Mouse (Mus musculus) cerebellum, postnatal 36 days (tissue): ENCODE measurements at regions not wholly inside any gene's neighbourhood (a gene's known extent, or its start where the extent isn't known, plus 50 kb on each side); places are given as distances from the start of the nearest gene placed in this dataset.

Experiments
- DNase-seq, 2 experiments: peaks; one replicate each; pipeline ENCODE4 v3.0.0; 2021 to 2022; ENCODE audit warnings: mixed read lengths in 2 of 2

DNA sequence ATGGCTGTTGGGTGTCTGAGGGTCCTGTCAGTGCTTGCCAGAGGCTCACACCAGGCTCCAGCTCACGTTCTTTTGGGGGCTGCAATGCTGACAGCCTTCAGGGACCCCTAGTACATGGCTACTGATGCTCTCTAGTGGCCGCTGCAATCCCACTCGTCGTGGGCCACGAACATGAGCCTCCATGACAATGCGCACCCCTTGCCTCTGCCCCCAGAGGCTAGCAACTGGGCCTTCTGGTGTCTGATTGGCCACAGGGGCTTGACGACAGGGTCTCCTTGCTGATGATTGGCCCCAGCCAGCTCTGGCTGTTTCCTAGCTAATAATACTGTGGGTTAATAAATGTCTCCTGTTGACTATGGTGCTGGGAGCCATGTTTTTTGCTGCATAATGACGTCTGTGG is 61.1 kb downstream of the Rtl1 start:
- DNase-seq: no peak

DNA sequence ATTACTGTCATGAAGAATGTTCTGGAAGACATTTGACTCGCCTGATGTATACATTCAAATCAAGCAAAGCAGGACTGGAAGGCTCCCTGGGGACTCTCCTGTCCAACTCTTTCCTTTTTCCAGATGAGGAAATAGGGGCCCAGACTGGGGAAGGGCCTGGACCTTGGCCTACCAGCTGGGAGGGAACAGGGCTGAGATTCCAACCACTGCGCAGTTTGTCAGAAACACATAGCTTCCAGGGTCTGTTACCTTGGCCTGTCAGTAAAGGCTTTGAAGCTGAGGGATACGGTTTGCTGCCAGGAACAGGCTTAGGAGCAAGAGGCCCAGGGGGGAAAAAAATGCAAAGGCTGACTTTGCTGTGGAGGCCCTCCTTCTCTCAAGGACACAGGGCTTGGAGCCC is 61.5 kb downstream of the Rtl1 start:
- no peak for DNase-seq

DNA sequence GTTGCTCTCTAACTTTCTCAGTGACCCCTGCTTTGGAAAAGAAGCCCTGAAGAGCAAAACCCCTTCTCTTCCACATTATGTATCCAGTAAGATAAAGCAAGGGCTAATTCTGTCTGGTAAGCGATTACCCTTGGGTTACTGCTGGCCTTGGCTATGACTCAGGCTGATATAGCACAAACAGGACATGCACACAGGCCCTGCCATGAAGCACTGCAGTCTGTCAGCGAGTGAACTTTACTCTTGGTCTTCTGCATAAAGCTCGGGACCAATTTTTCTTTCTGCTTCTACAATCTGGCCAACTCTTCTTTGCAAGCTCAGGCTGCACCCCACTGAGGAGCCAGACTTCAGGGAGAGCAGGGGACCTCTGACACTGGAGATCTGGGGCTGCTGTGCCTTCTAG is 63.6 kb downstream of the Rtl1 start:
- DNase-seq: no peak

DNA sequence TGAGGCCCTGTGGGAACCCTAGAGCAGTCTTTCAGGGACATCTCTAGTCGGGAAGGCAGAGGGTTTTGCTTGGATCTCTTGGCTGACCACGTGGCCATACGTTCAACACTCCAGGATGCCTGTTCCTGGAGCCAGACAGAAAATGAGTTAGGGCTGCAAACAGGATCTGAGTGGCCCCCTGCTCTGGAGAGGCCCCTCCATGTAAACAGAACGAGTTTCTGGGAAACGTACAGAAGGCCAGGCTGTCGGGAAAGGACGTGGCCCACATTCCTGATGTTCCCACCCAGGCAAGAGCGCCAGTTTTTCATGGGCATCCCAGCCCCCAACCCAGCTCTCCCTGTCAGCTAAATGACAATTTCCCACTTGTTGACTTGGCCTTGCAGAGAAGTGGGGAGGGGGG is 67.7 kb downstream of the Rtl1 start:
- no peak for DNase-seq

DNA sequence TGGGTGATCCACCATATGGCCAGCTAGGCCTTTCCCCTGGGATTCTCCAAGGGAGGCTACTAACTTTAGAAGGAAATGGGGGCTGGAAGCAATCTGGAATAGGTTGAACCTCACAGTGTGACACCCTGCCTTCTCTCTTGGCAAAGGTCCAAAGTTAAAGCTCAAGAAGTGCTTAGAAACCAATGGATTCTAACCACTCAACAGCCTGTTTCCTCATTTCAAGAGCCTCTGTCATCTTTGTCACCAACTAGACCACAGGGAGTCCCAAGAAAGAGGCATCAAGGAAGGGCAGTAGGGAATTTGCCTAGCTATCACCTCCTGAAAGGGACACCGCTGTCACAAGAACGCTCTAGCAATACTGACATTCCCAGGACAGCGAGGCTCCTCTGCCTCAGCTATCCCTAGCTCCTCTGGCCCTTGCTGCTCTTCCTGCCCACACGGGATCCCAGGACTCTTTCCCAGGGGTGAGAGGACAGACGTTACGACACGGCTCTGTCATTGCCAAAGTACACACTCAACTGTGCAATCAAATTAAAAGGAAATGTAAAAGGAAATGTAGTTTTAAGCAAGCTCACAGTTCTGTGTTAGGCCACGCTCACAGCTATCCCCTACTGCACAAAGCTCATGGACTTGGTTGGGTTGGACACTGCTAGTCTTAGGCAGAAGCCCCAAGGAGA is 68.6 kb downstream of the Rtl1 start:
- no peak for DNase-seq

DNA sequence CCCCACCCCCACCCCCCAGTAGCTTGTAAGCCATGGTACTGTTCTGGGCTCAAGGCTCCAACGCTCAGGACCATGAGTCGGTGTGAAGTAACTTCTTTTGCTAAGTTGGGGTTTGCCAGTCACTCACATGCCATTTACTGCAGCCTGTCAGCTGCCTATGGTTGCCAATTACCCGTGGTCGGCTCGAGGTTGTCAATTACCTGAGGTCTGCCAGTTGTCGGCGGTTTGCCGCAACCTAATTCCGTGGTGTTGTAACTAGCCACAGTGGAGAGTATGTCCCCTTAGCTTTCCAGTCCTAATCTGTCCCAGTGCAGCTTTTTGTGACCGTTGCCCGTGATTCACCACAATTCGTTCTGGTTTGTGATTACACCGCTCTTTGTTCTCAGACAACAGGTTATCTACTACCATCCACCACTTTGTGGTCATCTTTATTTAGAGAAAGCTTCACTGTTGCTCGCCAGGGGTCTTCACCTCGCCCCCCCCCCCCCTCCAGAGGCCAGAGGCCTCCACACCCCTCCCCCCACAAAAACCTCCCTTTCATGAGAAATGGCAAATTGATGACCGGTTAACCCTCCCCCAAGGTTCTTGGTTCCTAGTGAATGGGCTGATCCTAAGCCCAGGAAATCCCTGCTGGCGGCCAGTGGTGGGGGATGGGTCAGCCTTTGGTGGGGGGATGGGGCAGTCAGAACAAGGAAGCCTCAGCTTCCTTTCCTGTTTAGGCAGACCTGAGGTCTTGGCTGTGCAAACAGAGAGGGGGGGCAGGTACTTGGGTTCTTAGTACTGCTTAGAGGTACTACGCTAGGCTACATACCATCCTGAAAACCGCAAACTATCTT is 69.7 kb downstream of the Rtl1 start:
- no peak for DNase-seq

DNA sequence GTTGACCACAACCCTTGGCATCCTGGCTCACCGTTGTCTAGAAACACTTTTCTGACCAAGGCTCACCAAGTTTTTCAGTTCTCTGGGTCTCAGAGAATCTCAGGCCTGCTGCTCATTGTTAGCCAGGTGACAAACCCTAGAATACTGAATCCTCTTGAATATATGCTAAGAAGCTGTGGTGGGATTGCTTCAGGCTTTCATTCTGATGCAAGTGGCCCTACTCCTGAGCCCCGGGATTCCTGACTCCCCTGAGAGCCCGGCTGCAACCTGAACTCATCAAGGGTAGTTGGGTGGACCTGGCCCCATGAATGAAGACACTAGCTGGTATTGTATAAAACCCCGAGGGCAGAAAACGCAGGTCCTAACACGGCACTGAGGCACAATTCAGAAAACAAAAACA is 70.6 kb downstream of the Rtl1 start:
- DNase-seq: no peak

DNA sequence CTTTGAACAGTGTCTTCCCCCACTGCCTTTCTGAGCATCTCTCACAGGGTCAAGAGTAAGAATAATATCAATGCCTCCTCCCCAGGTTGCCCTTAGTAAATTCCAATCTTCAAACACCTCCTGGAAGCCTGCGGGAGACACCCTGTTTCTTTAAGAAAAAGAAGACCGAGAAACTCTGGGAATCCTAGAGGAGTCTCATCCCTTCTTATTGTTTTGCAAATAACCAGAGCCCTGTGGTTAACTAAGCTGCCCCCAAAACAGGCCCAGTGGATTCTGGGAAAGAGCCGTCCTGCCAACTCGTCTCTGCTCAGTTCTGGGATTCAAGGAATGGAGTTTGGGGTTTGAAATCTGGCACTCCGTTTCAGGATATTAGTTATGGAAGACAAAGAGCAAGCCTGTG is 71.2 kb downstream of the Rtl1 start:
- no peak for DNase-seq

DNA sequence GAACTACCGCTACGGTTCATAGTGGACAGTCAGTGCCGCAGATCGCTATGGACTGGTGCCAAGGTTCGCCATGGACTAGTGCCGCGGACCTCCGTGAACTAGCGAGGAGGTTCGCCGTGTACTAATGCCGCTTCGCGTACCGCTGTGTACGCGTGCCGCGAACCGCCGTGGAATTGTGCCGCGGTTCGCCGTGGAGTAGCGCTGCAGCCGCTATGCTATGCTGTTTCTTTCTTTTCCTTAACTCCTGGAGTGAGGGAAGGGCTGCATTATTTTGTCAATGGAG is 71.9 kb downstream of the Rtl1 start:
- peak; percentile 12 to 18 for DNase-seq

DNA sequence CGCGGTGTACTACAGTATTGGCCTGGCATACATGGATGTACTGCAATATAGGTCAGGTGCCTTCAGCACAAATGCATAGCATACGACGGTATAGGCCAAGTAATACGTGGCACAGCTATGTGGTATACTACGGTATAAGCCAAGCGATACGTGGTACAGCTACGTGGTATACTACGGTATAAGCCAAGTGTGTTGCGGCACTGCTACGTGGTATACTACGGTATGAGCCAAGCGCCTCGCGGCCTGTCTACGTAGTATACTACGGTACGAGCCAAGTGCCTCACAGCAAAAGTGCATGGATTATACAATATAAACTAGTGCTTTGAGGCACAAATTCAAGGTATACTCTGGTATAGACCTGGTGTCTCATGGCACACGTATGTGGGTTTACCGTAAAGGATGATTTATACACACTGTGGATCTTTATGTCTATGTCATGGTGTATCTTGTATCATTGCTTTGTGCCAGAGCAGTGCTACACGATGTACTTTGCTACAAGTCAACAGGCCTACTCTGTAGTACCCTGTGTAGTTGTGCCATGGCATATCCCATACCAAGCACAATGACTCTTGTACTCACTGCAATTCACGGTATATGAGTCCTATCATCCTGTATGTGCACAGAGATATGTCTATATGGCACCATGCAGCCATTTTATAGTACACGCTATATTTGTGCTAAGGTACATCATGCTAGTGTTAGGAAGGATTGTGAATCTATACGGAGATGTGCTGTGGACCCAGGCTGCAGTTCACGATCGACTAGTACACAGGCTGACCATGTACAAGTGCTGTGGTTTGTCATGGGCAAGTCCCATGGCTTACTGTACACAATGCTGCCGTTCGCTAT is 72.5 kb downstream of the Rtl1 start:
- DNase-seq: no peak

DNA sequence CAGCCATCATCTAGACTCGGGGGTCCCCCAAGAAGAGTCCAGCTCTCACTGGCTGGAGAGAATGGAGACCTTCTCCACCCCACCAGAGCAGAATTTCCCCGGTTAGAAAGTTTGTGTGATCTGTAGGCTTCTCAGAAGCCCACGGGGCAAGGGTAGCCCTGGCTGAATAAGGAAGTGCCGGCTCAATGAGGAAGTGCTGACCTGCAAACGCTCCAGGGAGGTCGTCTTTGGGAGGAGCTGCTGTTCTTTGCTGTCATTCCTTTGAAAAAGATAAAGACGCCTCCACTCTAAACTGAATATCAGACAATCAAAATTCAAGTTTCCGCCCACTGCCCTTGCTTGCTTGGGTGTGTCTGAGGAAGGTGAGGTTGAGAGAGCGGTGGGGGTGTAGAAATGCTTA is 73.0 kb downstream of the Dlk1 start:
- DNase-seq: no peak

DNA sequence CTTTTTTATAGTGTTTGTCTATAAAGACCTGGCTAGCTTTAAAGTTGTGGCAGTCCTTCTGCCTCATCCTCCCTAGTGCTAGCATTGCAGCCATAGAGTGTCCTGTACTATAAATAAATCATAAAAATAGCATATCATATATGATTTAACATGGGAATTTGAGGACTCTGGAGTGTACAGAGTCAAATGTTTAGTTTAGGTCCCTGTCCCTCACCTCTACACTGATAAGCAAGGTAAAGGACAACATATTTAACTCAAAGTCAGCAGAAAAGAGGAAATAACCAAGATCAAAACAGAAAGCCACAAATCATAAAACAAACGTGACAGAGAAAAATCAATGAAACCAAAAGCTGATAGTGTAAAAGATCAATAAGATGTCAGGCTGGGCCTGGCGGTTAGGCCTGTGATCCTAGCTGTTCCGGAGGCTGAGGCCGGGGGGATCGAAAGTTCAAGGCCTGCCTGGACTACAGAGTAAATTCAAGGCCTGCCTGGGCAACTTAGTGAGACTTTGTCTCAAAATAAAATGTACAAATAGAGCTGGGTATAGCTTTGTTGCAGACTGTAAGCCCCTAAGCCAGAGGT is 68.7 kb downstream of the Dlk1 start:
- no peak for DNase-seq

DNA sequence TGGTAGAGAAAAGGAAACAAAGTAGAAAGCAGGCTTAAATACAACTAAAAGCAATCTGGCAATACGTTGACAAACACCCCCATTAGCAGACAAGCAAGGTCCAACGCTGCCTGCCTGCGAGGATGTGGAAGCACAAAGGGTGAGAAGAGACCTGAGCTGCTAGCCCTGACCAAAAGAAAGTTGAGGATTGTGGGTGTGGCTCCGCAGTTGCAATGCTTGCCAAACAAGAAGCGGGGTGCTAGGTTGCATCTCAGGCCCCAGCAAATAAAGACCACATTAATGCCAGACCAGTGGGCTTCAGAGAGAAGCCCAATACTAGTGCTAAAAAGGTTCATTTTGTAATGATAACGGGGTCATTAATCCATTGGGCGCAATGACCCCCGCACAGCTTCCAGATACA is 67.8 kb downstream of the Dlk1 start:
- DNase-seq: no peak

DNA sequence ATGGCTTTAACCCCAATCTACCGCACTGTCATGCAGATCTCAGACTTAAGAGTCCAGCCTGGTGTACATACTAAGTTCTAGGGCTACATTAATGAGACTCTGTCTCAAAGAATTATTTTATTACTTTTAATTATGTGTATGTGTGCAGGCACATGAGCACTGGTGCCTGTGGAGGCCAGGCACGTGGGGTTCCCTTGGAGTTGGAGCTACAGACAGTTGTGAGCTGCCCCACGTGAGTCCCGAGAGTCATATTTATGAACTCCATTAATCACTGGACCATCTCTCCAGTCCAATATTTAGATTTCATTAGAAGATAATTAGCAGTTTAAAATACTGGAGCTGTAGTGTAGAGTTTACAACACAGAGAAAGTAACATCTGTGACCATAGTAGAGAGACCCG is 67.2 kb downstream of the Dlk1 start:
- DNase-seq: no peak

DNA sequence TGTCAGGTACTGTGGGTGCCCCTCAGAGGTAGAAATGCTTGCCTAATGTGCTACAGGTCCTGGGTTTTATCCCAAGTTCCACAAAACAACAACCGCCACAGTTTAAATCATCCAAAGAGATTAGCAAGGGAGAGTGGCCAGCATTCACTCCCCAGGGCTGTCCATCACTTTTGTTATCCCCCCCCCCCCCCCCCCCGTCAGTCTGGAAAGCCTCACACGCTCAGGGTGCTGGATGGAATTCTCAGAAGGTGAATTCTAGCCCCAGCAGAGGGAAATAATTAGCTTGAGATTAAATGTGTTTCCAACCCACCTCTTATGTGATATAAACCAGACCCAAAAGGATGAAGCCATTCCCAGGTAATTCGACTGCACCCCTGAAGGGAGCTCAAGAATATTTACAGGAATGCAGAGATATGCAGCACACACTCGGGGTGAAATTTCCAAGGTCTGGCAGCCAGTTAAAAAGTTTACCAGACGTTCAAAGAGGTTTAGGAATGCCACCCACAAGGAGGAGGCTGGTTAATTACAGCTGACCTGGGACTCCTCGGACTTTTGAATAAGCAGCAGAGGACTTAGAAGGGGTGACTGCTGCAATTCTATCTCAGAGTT is 65.9 kb downstream of the Dlk1 start:
- no peak for DNase-seq

DNA sequence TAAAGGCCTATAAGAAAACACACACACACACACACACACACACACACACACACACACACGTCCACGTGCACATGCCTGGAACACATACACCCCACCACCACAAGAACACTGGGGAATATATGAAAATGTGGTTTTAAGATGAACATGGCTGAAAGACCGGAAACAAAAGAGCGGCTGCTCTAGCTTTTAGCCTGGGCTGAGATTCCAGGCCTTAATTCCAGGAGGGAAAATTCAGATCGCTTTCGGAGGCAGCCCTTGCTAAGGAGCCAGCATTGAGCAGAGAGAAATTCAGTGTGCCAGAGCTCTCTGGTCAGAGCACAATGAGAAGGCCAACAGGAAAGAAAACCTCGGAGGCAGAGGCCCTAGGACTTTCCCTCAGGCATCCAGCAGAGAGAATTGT is 65.1 kb downstream of the Dlk1 start:
- DNase-seq: no peak

DNA sequence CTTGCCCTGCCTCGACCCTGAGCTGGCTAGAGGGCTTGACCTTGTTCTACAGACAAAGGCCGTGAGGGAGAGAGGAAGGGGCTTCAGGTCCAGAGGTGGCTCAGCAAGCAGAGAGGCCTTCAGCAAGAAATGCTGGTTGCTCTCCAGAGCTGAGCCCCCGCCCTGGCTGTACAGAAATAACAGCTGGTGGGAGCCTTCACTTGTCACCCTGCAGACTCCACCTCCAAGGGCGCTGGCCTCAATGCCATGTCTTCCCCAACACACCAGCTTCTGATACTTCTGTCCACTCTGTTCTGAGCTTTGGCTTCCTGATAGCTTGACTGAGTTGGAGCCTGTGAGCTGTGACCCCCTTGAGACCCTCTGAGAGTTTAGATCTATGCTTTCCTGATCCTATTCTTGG is 64.3 kb downstream of the Dlk1 start:
- no peak for DNase-seq

DNA sequence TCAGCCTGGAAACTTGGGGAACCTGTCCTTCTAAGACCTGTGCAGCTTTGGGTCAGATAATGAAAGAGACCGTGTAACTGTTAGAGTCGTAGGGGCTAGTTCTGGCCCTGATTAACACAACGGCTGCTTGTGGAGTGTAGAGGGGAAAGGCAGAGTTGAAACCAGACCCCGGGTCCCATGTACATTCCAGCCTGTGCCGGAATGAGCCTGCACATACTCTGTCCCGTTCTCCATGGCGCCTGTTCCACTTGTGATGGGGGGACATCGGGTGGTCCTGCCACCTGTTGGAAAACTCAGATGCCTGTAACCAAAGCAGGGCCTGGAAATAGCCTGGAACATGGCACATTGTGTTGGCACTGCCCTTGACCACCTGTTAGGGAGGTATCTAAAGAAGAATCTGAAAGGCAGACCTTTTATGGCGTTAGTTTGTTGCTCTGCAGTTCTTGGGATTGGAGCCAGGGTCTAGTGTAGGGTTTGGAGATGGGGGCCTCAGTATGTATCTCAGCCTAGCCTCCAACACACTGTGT is 61.7 kb downstream of the Dlk1 start:
- no peak for DNase-seq
